Mouse (Mus musculus) heart, postnatal 0 days (tissue): Measurements from ENCODE around the gene Mpp2. TPM values are rescaled to one million over a fixed set of nuclear protein-coding genes. Genes with fewer than 3 reads are reported as not detected.

Experiments used
- ATAC-seq: fragments of 200-750 bp; cut with Nextera tagmentation; 2 replicates; pipeline ENCODE4 v1.8.0; 2017; ENCODE audit warnings: low read depth, moderate number of reproducible peaks, moderate library complexity; ENCODE audit not compliant: insufficient read depth
- DNase-seq: peaks from one replicate; pipeline ENCODE4 v3.0.0-alpha.2; 2016; ENCODE audit warnings: low spot score
- H3K27ac ChIP-seq: fragments of 300-500 bp; sonication (generic); 2 replicates; pipeline ENCODE4 v1.5.1; 2014; ENCODE audit warnings: low read depth, mild to moderate bottlenecking
- H3K27me3 ChIP-seq: fragments of 300-500 bp; sonication (generic); 2 replicates; pipeline ENCODE4 v1.6.1; 2014; ENCODE audit warnings: low read length, mixed read lengths; ENCODE audit not compliant: control insufficient read depth, insufficient read depth
- H3K36me3 ChIP-seq: fragments of 300-500 bp; sonication (generic); replicated peaks from 2 replicates; pipeline ENCODE4 v1.6.1; 2014; ENCODE audit warnings: low read length, mixed read lengths; ENCODE audit not compliant: control insufficient read depth, insufficient read depth
- H3K4me1 ChIP-seq: fragments of 300-500 bp; sonication (generic); 2 replicates; pipeline ENCODE4 v1.6.1; 2014; ENCODE audit warnings: antibody characterized with exemption; ENCODE audit not compliant: control insufficient read depth, insufficient read depth
- H3K4me2 ChIP-seq: fragments of 300-500 bp; sonication (generic); 2 replicates; pipeline ENCODE4 v1.6.1; 2014; ENCODE audit warnings: low read depth, mild to moderate bottlenecking, low read length, moderate library complexity
- H3K4me3 ChIP-seq: fragments of 300-500 bp; sonication (generic); 2 replicates; pipeline ENCODE4 v1.5.1; 2014; ENCODE audit warnings: low read depth, low read length
- H3K9ac ChIP-seq: fragments of 300-500 bp; sonication (generic); replicated peaks from 2 replicates; pipeline ENCODE4 v1.6.1; 2014; ENCODE audit warnings: low read depth, low read length, mixed read lengths
- H3K9me3 ChIP-seq: fragments of 300-500 bp; sonication (generic); replicated peaks from 2 replicates; pipeline ENCODE4 v1.6.1; 2016; ENCODE audit warnings: low read length; ENCODE audit not compliant: control insufficient read depth
- CTCF ChIP-seq: IDR thresholded peaks from 2 replicates; pipeline ENCODE4 v1.5.1; 2016; ENCODE audit warnings: antibody characterized with exemption, control low read depth, low read depth
- EP300 ChIP-seq: IDR thresholded peaks from 2 replicates; pipeline ENCODE4 v1.6.1; 2016; ENCODE audit warnings: antibody characterized with exemption, low read depth
- WGBS: fragments of 180-500 bp; shearing (Covaris S2); extraction: QIAGEN DNeasy Blood & Tissue Kit; methylation state at CpG from one replicate; pipeline ENCODE4 v1.1.7; 2014; 5-methylcytosine and 5-hydroxymethylcytosine counted together
- polyA plus RNA-seq: library from polyadenylated mRNA; unstranded; fragments of >200 nt; fragmentation: Nextera tagmentation; extraction: Ambion mirVana; gene quantifications from 2 replicates; pipeline ENCODE4 v1.2.1, GENCODE M21; 2015
- total RNA-seq: library from RNA; depleted of rRNA; stranded (reverse); fragments of >200 nt; gene quantifications from 2 replicates; pipeline ENCODE4 v1.2.3, GENCODE M21; 2014; ENCODE audit warnings: low replicate concordance

Mpp2 gene
- total and polyA plus RNA-seq, 2 experiments from 2014 or later, result 2.1 to 12.1 TPM

DNA sequence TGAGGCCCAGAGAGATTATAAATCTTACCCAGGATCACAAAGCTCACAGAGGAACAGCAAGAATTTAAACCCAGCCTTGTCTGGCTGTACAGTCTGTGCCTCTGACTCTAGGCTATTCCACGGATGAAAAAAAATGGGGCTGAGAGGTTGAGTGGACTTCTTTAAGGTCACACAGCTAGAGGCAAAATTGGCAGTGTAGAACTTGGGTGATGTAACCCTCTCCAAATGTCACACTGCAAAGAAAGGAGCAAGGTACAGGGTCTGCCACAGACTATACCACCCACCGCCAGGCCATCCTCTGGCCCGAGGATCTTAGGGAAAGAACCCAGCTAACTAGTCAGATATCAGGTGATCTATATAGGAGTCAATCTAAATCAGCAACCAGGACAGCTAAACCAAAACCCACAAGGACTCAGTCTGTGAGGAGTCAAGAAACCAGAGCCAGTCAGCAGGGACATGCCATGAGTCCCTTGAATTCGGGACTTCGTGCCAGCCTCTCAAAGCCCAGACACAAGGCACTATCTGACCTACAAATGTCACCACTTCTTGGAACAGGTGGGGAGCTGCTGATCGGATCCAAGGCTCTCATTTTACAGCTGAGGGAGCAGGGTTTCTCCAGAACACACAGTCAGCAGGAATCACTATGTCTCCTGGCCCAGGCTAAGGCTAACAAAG is 64.1 kb downstream of the Mpp2 start:
- no peak overlapping the region for H3K4me2 ChIP-seq
- no peaks in the 10 kb centered on the region for H3K9me3 ChIP-seq
- H3K27ac ChIP-seq, result no peak overlapping the region
- TF ChIP-seq EP300 (no peak), CTCF (no peak)
- no peaks in the 10 kb centered on the region for H3K36me3 ChIP-seq
- no peak overlapping the region for H3K9ac ChIP-seq
- 66% methylated on average over 6 of the region's 6 CpGs for WGBS
- DNase-seq (no peak), ATAC-seq (no peak)
- no peak overlapping the region for H3K4me3 ChIP-seq
- peaks cover 9% of the 10 kb centered on the region; the same call in 1 of the 2 replicates for H3K27me3 ChIP-seq
- H3K4me1 ChIP-seq, result no peaks in the 10 kb centered on the region

DNA sequence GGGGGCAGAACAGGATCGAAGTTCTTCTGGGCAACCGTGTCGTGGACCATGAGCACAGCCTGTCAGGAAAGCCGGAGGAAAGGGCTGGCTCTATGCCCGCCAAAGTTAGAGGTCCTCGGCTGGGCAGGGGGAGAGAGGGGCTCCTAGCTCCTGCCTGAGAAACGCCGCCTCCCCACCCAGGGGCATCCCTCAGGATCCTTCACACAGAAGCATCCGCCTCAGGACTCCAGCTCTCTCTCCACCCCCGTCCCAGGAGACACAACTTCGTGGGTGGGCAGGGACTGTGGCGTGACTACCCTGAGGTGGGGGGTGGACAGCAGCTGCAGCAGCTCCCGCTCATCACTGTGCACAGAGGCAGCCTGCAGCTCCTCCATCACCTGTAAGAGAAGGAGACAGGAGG is 64.9 kb downstream of the Mpp2 start:
- H3K27ac ChIP-seq, result no peak overlapping the region
- H3K27me3 ChIP-seq, result peaks cover 9% of the 10 kb centered on the region; the same call in 1 of the 2 replicates
- no peaks in the 10 kb centered on the region for H3K9me3 ChIP-seq
- TF ChIP-seq EP300 (no peak), CTCF (no peak)
- no peak for DNase-seq
- no peaks in the 10 kb centered on the region for H3K4me1 ChIP-seq
- no peak overlapping the region for H3K4me2 ChIP-seq
- 81% methylated on average over 13 of the region's 13 CpGs for WGBS
- no peak overlapping the region for H3K9ac ChIP-seq
- H3K4me3 ChIP-seq, result no peak overlapping the region
- no peak for ATAC-seq
- H3K36me3 ChIP-seq, result no peaks in the 10 kb centered on the region

DNA sequence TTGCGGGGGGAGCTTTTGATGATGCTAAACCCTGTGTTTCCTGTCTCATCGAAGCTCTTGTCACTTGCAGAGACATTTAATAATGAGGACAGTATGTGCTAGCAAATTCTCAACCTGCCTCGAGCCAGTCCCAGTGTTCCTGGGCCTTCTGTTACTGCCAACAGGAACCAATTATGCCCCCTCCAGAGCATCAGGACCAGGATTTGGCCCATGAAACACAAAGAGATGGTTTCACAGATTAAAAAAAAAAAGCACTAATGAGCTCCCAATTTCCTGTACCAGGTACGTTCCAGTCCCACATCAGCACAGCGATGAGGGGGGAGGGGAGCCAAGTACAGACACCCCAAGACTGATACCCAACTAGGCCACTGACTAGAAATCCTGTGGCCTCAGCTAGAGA is 67.1 kb downstream of the Mpp2 start:
- H3K4me2 ChIP-seq, result no peak overlapping the region
- WGBS, result 84% methylated on average over 5 of the region's 5 CpGs
- TF ChIP-seq CTCF, result no peak
- no peak for TF ChIP-seq EP300
- no peak for DNase-seq
- H3K27me3 ChIP-seq, result peaks cover 6% of the 10 kb centered on the region; the same call in 1 of the 2 replicates
- H3K36me3 ChIP-seq, result 0 out of 2 replicates have a peak, but pooled peaks cover 3% of the 10 kb centered on the region
- no peak overlapping the region for H3K4me3 ChIP-seq
- no peak for ATAC-seq
- H3K27ac ChIP-seq, result no peak overlapping the region
- H3K4me1 ChIP-seq, result peaks cover 5% of the 10 kb centered on the region
- no peaks in the 10 kb centered on the region for H3K9me3 ChIP-seq
- H3K9ac ChIP-seq, result no peak overlapping the region

DNA sequence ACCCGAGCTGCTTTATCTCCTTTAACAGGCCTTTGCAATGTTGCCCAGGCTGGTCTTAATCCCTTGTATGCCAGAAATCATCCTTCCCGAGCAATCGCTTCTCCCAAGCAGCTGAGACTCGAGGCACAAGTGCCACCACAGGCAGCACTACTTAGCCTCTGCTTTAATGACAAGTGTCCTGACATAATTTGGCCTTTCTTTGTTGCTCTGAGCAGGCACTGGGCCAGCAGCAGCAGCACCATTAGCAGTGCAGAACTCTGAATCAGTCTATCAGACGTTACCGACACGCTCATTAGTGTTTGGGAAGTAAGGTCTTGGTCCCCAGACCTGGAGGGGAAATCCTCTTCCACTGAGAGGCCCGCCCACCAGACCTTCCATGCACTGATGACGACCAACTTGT is 68.6 kb downstream of the Mpp2 start:
- H3K36me3 ChIP-seq, result 0 out of 2 replicates have a peak, but pooled peaks cover 6% of the 10 kb centered on the region
- H3K4me1 ChIP-seq, result peaks cover 13% of the 10 kb centered on the region
- no peaks in the 10 kb centered on the region for H3K9me3 ChIP-seq
- WGBS, result 68% methylated on average over 9 of the region's 9 CpGs
- H3K9ac ChIP-seq, result no peak overlapping the region
- no peaks in the 10 kb centered on the region for H3K27me3 ChIP-seq
- no peak overlapping the region for H3K4me3 ChIP-seq
- DNase-seq (no peak), ATAC-seq (no peak)
- H3K27ac ChIP-seq, result no peak overlapping the region
- no peak overlapping the region for H3K4me2 ChIP-seq
- TF ChIP-seq EP300 (no peak), CTCF (no peak)

DNA sequence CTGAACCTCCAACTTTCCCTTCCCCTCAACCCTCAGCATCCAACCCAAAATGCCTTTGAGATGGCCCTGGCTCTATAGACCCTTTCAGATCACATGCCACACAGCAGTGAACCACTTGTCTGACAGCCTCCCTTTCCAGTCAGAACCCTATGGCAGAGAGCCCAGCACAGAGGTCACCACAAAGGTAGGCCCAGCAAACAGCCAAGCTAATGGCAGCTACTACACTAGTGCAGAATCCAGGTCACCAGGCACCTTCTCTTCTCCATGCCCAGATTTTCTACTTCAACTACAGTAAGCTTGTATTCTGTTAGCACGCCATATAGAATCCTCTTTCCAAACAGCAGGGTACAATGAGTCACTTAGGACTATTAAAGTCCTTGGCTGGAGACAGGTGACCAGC is 72.2 kb downstream of the Mpp2 start:
- Histone ChIP-seq H3K4me1 (peaks cover 13% of the 10 kb centered on the region), H3K27me3 (no peaks in the 10 kb centered on the region), H3K4me3 (no peak overlapping the region), H3K27ac (peak overlapping the region; percentile 67), H3K4me2 (no peak overlapping the region), H3K36me3 (0 out of 2 replicates have a peak, but pooled peaks cover 10% of the 10 kb centered on the region), H3K9me3 (no peaks in the 10 kb centered on the region), H3K9ac (no peak overlapping the region; the same call in 1 of the 2 replicates)
- WGBS, result 86% methylated on average over 1 of the region's 1 CpGs
- ATAC-seq (peak; percentile 78), DNase-seq (peak; percentile 58)
- TF ChIP-seq CTCF (no peak), EP300 (no peak)

DNA sequence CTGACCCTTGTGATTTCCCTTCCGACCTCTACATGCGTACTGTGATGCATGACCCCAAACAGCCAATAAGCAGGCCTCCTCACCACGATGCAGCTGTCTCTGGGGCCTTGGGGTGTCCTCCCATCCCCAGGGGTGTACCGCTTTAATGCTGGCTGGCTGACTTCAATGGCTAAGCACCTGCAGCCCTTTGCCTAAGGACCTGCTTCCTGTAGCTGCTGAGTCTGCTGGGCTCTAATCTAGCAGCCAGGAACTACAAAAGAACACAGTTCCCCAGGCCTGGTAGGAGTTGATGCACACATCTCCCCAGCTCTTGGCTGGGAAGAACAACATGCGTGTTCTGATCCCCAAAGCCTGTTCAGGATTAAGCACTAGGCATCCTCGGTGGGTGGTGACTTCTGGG is 72.8 kb downstream of the Mpp2 start:
- Histone ChIP-seq H3K9me3 (no peaks in the 10 kb centered on the region), H3K4me1 (peaks cover 13% of the 10 kb centered on the region), H3K36me3 (0 out of 2 replicates have a peak, but pooled peaks cover 10% of the 10 kb centered on the region), H3K4me2 (no peak overlapping the region), H3K9ac (no peak overlapping the region), H3K4me3 (no peak overlapping the region), H3K27ac (no peak overlapping the region), H3K27me3 (no peaks in the 10 kb centered on the region)
- no peak for ATAC-seq
- no peak for TF ChIP-seq EP300
- no peak for TF ChIP-seq CTCF
- no peak for DNase-seq
- 80% methylated on average over 6 of the region's 6 CpGs for WGBS
